Mouse (Mus musculus): ENCODE results near the gene Vmn1r111.
"Not testable (repeated sequence)": the region's sequence is repeated elsewhere in the genome, so short reads cannot be mapped to it uniquely, and the experiment has no call there.

The Vmn1r111 gene

GRCm38 (mm10) chr7:20703116-20703515, at the start of gene Vmn1r111:
Vmn1r111 (minus strand) TSS chr7:20703216.
- not testable (repeated sequence) for DNase-seq (ENCODE audit: inconsistent ontology term)

DNA sequence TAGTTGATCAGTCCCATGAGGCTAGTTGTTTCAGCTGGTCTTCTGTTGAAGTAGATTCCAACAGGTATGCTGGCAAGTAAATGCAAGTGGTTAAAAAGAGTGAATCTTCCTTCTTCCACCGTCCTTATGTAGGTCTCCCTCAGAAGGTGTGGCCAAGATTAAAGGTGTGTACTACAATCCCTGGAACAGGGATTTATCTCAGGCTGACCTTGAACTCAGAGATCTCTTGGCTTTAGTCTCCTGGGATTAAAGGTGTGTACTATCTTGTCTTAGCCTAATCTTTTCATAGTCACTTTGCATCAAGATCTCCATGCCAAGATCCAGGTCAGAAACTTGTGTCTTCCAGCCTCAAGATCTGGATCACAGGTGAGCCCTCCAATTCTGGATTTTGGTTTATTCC, 27.5 kb upstream of the Vmn1r111 start, which contains the start of gene Gm10668:
TSS of gene Gm10668 (minus strand) at position 101 of the 400 bp plus-strand sequence.
- DNase-seq (ENCODE audit: inconsistent ontology term) = not testable (repeated sequence)

- not testable (repeated sequence) for DNase-seq (ENCODE audit: inconsistent ontology term)
Observed at GRCm38 (mm10) chr7:20668618-20669017, 34.4 kb downstream of the Vmn1r111 start, which contains the start of gene Vmn1r107. Vmn1r107 (plus strand) TSS chr7:20668918.
